Mouse (Mus musculus) CH12.LX (cell line): ENCODE data around the gene Fgd1. TPM values are rescaled to one million over a fixed set of nuclear protein-coding genes. Genes with fewer than 3 reads are reported as not detected.

Experiments used
- DNase-seq: peaks from one replicate; pipeline ENCODE4 v3.0.0-alpha.2; 2013; ENCODE audit errors: extremely low read depth
- H3K27ac ChIP-seq: 2 replicates; pipeline ENCODE4 v1.5.1; 2012; ENCODE audit warnings: low read depth, mild to moderate bottlenecking, control low read depth, moderate library complexity; ENCODE audit not compliant: insufficient read depth
- H3K27me3 ChIP-seq: replicated peaks from 2 replicates; pipeline ENCODE3; 2012; ENCODE audit warnings: inconsistent platforms
- H3K36me3 ChIP-seq, 2 experiments: replicated peaks in 1 of 2; 2 replicates each; pipeline versions ENCODE3 to v1.6.1; 2012; ENCODE audit warnings: inconsistent platforms in 1 of 2, low read length in 1 of 2, mild to moderate bottlenecking in 1 of 2, mixed read lengths in 1 of 2, moderate library complexity in 1 of 2; ENCODE audit not compliant: control insufficient read depth in 1 of 2, insufficient read depth in 1 of 2
- H3K4me1 ChIP-seq, 2 experiments: 2 replicates each; pipeline ENCODE4 v1.6.1; 2012; ENCODE audit warnings: inconsistent platforms in 1 of 2, moderate library complexity in 1 of 2; ENCODE audit not compliant: insufficient read depth in 2 of 2, control insufficient read depth in 1 of 2
- H3K4me2 ChIP-seq: 2 replicates; pipeline ENCODE4 v1.6.1; 2012; ENCODE audit warnings: low read depth, mild to moderate bottlenecking, control low read depth; ENCODE audit not compliant: poor library complexity, insufficient read depth, severe bottlenecking
- H3K4me3 ChIP-seq, 3 experiments: fragments of 150-350 bp in 1 of 3; sonication (generic) in 1 of 3; replicated peaks in 1 of 3; 2 replicates each; pipeline versions ENCODE3 to v1.5.1; 2011 to 2012; ENCODE audit warnings: low read depth in 2 of 3, low read length in 2 of 3, mild to moderate bottlenecking in 2 of 3, moderate library complexity in 2 of 3, control low read depth in 1 of 3, improper control_type of control experiment in 1 of 3, inconsistent platforms in 1 of 3, mixed read lengths in 1 of 3; ENCODE audit not compliant: poor library complexity in 1 of 3
- H3K79me2 ChIP-seq: replicated peaks from 2 replicates; pipeline ENCODE4 v1.6.1; 2012; ENCODE audit warnings: mild to moderate bottlenecking, moderate library complexity; ENCODE audit not compliant: control insufficient read depth, poor library complexity, insufficient read depth, severe bottlenecking; ENCODE audit errors: extremely low read depth
- H3K9ac ChIP-seq: 2 replicates; pipeline ENCODE4 v1.6.1; 2012; ENCODE audit warnings: low read depth, mild to moderate bottlenecking, control low read depth, moderate library complexity; ENCODE audit not compliant: insufficient read depth
- H3K9me3 ChIP-seq: replicated peaks from 2 replicates; pipeline ENCODE3; 2012; ENCODE audit warnings: low read length, inconsistent platforms, mixed read lengths
- BHLHE40 ChIP-seq: IDR thresholded peaks from 2 replicates; pipeline ENCODE4 v1.6.1; 2011; ENCODE audit warnings: mild to moderate bottlenecking, low read depth, low read length, improper control_type of control experiment
- E2F4 ChIP-seq: IDR thresholded peaks from 2 replicates; pipeline ENCODE4 v1.6.1; 2011; ENCODE audit warnings: low read depth, low read length, improper control_type of control experiment; ENCODE audit not compliant: insufficient replicate concordance
- ELF1 ChIP-seq: IDR thresholded peaks from 2 replicates; pipeline ENCODE4 v1.6.1; 2014; ENCODE audit warnings: low read depth, mild to moderate bottlenecking, inconsistent platforms, low read length, improper control_type of control experiment
- GABPA ChIP-seq: IDR thresholded peaks from 2 replicates; pipeline ENCODE4 v1.6.1; 2012; ENCODE audit warnings: low read depth, low read length, improper control_type of control experiment, inconsistent platforms; ENCODE audit not compliant: insufficient replicate concordance
- IRF4 ChIP-seq: IDR thresholded peaks from 2 replicates; pipeline ENCODE4 v1.6.1; 2014; ENCODE audit warnings: low read depth, mild to moderate bottlenecking, inconsistent platforms, low read length, improper control_type of control experiment
- JUN ChIP-seq: IDR thresholded peaks from 2 replicates; pipeline ENCODE4 v1.6.1; 2011; ENCODE audit warnings: low read depth, mild to moderate bottlenecking, low read length, improper control_type of control experiment, moderate library complexity; ENCODE audit not compliant: insufficient read depth
- MAX ChIP-seq: IDR thresholded peaks from 2 replicates; pipeline ENCODE4 v1.6.1; 2011; ENCODE audit warnings: low read length, improper control_type of control experiment
- MAZ ChIP-seq: IDR thresholded peaks from 2 replicates; pipeline ENCODE4 v1.6.1; 2012; ENCODE audit warnings: low read depth, mild to moderate bottlenecking, inconsistent platforms, low read length, improper control_type of control experiment, moderate library complexity
- MEF2A ChIP-seq: IDR thresholded peaks from 2 replicates; pipeline ENCODE4 v1.6.1; 2014; ENCODE audit warnings: low read depth, mild to moderate bottlenecking, inconsistent platforms, low read length, improper control_type of control experiment, borderline replicate concordance
- MYC ChIP-seq: IDR thresholded peaks from 2 replicates; pipeline ENCODE4 v1.6.1; 2011; ENCODE audit warnings: low read depth, mild to moderate bottlenecking, improper control_type of control experiment, low read length
- NELFE ChIP-seq: IDR thresholded peaks from 2 replicates; pipeline ENCODE4 v1.6.1; 2011; ENCODE audit warnings: low read depth, low read length, improper control_type of control experiment
- NRF1 ChIP-seq: IDR thresholded peaks from 2 replicates; pipeline ENCODE4 v1.6.1; 2014; ENCODE audit warnings: low read depth, mild to moderate bottlenecking, inconsistent platforms, low read length, improper control_type of control experiment, moderate library complexity
- POLR2A ChIP-seq: IDR thresholded peaks from 2 replicates; pipeline ENCODE4 v1.6.1; 2011; ENCODE audit warnings: low read depth, mild to moderate bottlenecking, improper control_type of control experiment, low read length
- POLR2AphosphoS2 ChIP-seq: IDR thresholded peaks from 2 replicates; pipeline ENCODE4 v1.6.1; 2011; ENCODE audit warnings: low read depth, low read length, improper control_type of control experiment
- RCOR1 ChIP-seq: conservative IDR thresholded peaks from 2 replicates; pipeline ENCODE4 v1.6.1; 2012; ENCODE audit warnings: low read depth, mild to moderate bottlenecking, inconsistent platforms, low read length, improper control_type of control experiment
- SIN3A ChIP-seq: IDR thresholded peaks from 2 replicates; pipeline ENCODE4 v1.6.1; 2012; ENCODE audit warnings: low read length, improper control_type of control experiment, inconsistent platforms
- SMC3 ChIP-seq: IDR thresholded peaks from 2 replicates; pipeline ENCODE4 v1.6.1; 2011; ENCODE audit warnings: low read depth, low read length, improper control_type of control experiment
- TCF12 ChIP-seq: IDR thresholded peaks from 2 replicates; pipeline ENCODE4 v1.6.1; 2014; ENCODE audit warnings: low read depth, mild to moderate bottlenecking, inconsistent platforms, low read length, improper control_type of control experiment
- USF1 ChIP-seq: IDR thresholded peaks from 2 replicates; pipeline ENCODE4 v1.6.1; 2014; ENCODE audit warnings: low read depth, mild to moderate bottlenecking, inconsistent platforms, low read length, improper control_type of control experiment
- USF2 ChIP-seq: conservative IDR thresholded peaks from 2 replicates; pipeline ENCODE4 v1.6.1; 2011; ENCODE audit warnings: low read depth, low read length, improper control_type of control experiment
- ZC3H11A ChIP-seq: IDR thresholded peaks from 2 replicates; pipeline ENCODE4 v1.6.1; 2012; ENCODE audit warnings: low read depth, mild to moderate bottlenecking, inconsistent platforms, low read length, improper control_type of control experiment
- ZMIZ1 ChIP-seq: IDR thresholded peaks from 2 replicates; pipeline ENCODE4 v1.6.1; 2012; ENCODE audit warnings: low read depth, mild to moderate bottlenecking, inconsistent platforms, low read length, improper control_type of control experiment
- ZNF384 ChIP-seq: IDR thresholded peaks from 2 replicates; pipeline ENCODE4 v1.6.1; 2012; ENCODE audit warnings: low read depth, low read length, improper control_type of control experiment, inconsistent platforms
- dilution Hi-C: fragments of 300-500 bp; cut with MboI; formaldehyde crosslinking; loops from 2 replicates; pipeline ENCODE4 v1.14.3; 2020; ENCODE audit warnings: low sequenced_read_pairs; ENCODE audit not compliant: extremely low pct_unique_long_range_greater_than_20kb, extremely low pct_ligation_motif_present
- in situ Hi-C: fragments of 300-500 bp; cut with MboI; formaldehyde crosslinking; loops from 3 replicates; pipeline ENCODE4 v1.14.3; 2019; ENCODE audit warnings: low sequenced_read_pairs, low pct_ligation_motif_present, low pct_unique_long_range_greater_than_20kb, mixed read lengths
- polyA plus RNA-seq: library from polyadenylated mRNA; unstranded; fragments of >175 nt; gene quantifications from 2 replicates; pipeline ENCODE4 v1.2.1, GENCODE M21; 2012; ENCODE audit warnings: low read depth; ENCODE audit not compliant: insufficient read length
- total RNA-seq, 2 experiments: library from RNA; depleted of rRNA; stranded (reverse); fragments of 300-350 nt in 1 of 2; fragments of >200 nt in 1 of 2; gene quantifications; 2 replicates each; pipeline ENCODE4 v1.2.3; 2012 to 2014

The Fgd1 gene
- total and polyA plus RNA-seq, 3 experiments: 0.68 to 2.2 (median 2.2) TPM

DNA sequence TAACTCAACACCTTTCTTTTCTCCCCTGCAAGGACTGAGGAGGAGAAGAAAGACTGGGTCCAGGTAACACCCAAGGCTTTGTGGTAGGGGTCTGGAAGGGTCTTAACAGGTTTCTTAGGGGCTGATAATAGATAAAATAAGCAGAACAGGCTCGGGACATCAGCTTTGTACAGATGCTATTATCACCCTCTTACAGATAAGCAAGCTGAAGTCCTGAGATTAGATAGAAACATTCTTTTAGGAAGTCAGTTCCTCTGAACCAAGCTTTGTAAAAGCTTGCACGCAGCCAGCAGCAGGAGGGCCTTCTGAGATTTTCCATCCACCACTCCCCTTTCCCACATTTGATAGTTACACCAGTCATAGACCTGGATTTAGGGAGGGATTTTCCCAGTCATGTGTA is 39.6 kb downstream of the Fgd1 start:
- in situ Hi-C loops: no loop called here
- H3K4me2 ChIP-seq: no peak overlapping the region
- TF ChIP-seq RCOR1: no peak
- no peak for TF ChIP-seq NRF1
- 0 out of 2 replicates have a peak, but pooled peaks have one; percentile 25 for TF ChIP-seq POLR2AphosphoS2
- H3K79me2 ChIP-seq: no peaks in the 10 kb centered on the region
- no peak overlapping the region for H3K4me3 ChIP-seq
- H3K27me3 ChIP-seq: no peaks in the 10 kb centered on the region
- H3K9ac ChIP-seq: no peak overlapping the region
- H3K4me1 ChIP-seq: no peaks in the 10 kb centered on the region
- DNase-seq: no peak
- dilution Hi-C loops: no loop called here
- H3K9me3 ChIP-seq: no peaks in the 10 kb centered on the region
- H3K27ac ChIP-seq: no peak overlapping the region
- H3K36me3 ChIP-seq: peaks cover 40 to 65% of the 10 kb centered on the region in 2 experiments

DNA sequence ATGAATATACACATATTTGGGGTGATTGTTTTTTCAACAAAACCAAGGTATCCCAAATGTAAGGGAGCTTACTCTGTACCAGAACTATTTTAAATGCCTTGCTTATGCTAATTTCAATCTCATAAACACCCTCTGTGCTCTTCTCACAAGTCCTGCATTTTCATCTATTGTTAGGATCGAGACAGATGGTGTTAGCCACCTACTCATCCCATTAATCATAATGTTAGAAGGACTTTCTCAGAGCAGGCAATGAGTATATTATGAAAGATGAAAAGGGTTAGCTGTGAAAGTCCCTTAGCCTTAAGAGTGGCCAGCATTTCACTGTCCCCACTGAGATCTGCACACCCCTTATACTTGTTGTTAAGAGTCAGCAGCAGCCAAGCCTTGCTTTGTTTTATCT is 41.5 kb downstream of the Fgd1 start:
- no peak overlapping the region for H3K27ac ChIP-seq
- H3K79me2 ChIP-seq: no peaks in the 10 kb centered on the region
- H3K4me1 ChIP-seq: no peaks in the 10 kb centered on the region
- in situ Hi-C loops (no loop called here), dilution Hi-C loops (no loop called here)
- no peaks in the 10 kb centered on the region for H3K27me3 ChIP-seq
- DNase-seq: no peak
- H3K9ac ChIP-seq: no peak overlapping the region
- H3K4me2 ChIP-seq: no peak overlapping the region
- TF ChIP-seq JUN: no peak
- no peak for TF ChIP-seq BHLHE40
- H3K36me3 ChIP-seq: peaks cover 43 to 78% of the 10 kb centered on the region in 2 experiments
- H3K9me3 ChIP-seq: no peaks in the 10 kb centered on the region
- H3K4me3 ChIP-seq: no peak overlapping the region

DNA sequence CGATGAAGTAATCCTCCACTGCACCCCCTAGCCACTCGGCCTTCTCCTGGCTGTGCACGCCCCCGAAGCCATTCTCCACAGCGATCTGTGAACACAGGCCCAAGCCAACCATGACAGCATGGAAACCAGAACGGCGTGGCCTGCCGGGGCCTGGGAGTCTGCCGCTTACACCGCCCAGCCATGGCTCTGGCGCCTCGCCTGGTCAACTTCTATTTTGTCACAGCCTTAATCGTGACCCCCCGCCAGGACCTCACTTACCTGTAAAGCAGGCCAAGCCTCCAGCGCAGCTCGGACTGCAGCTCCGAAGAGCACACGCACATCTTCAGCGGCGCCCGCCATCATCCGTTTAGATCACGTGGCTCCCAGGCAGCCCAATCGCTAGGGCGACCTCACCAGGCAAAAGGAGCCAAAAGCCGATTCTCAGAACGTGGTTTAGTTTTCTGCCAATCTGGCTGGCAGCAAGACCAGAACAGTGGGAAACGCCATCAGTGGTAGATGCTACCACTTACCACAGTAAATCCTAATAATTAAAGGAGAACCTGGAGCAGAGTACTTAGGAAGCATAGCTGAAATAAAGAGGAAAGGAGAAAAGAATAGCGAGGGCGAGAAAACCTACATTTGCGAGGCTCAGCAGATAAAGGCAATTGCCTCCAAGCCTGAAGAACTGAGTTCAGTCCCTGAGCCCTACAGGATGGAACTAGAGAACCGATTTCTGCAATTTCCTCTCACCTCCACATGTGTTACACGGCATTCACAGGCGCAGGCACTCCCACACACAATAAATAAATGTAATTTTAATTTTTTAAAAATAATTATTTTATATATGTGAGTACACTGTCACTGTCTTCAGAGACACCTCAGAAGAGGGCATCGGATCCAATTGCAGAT is 50.5 kb downstream of the Fgd1 start, which contains the start of gene Tsr2:
Gene Tsr2 (minus strand): TSS at position 373 of the 888 bp plus-strand sequence.
- H3K36me3 ChIP-seq: peaks cover under 1 to 12% of the 10 kb centered on the region in 2 experiments
- peaks cover 14% of the 10 kb centered on the region for H3K79me2 ChIP-seq
- dilution Hi-C loops (no loop called here), in situ Hi-C loops (no loop called here)
- peak within 1 kb of the TSS; percentile 60 for H3K27ac ChIP-seq
- H3K27me3 ChIP-seq: no peaks in the 10 kb centered on the region
- H3K9ac ChIP-seq: peak within 1 kb of the TSS; percentile 48
- H3K4me1 ChIP-seq: 0 out of 4 replicates have a peak, but pooled peaks cover 0 to 4% of the 10 kb centered on the region in 2 experiments
- peak; percentile 77 for DNase-seq
- peak within 1 kb of the TSS; percentile 66 to 99 (median 90) for H3K4me3 ChIP-seq
- peak within 1 kb of the TSS; percentile 78 for H3K4me2 ChIP-seq
- H3K9me3 ChIP-seq: no peaks in the 10 kb centered on the region
- TF ChIP-seq POLR2A (peak; percentile 79), JUN (no peak), NRF1 (peak; percentile 53), SIN3A (peak; percentile 95), MAZ (no peak), POLR2AphosphoS2 (no peak), ZNF384 (no peak), USF2 (peak; percentile 79), SMC3 (no peak), IRF4 (no peak), MYC (peak; percentile 95), MAX (peak; percentile 97), E2F4 (no peak), USF1 (peak; percentile 91), ELF1 (0 out of 2 replicates have a peak, but pooled peaks have one; percentile 31), TCF12 (peak; percentile 86), ZMIZ1 (peak; percentile 64), ZC3H11A (no peak), MEF2A (peak; percentile 58; the same call in 1 of the 2 replicates), NELFE (peak; percentile 83; the same call in 1 of the 2 replicates), GABPA (no peak; the same call in 1 of the 2 replicates)
